Mouse (Mus musculus): Measurements from ENCODE around the gene Aqp6. TPM values are rescaled to one million over a fixed set of nuclear protein-coding genes. Genes with fewer than 3 reads are reported as not detected.

Aqp6 gene
- polyA plus RNA-seq, 1 experiment = not detected

DNA sequence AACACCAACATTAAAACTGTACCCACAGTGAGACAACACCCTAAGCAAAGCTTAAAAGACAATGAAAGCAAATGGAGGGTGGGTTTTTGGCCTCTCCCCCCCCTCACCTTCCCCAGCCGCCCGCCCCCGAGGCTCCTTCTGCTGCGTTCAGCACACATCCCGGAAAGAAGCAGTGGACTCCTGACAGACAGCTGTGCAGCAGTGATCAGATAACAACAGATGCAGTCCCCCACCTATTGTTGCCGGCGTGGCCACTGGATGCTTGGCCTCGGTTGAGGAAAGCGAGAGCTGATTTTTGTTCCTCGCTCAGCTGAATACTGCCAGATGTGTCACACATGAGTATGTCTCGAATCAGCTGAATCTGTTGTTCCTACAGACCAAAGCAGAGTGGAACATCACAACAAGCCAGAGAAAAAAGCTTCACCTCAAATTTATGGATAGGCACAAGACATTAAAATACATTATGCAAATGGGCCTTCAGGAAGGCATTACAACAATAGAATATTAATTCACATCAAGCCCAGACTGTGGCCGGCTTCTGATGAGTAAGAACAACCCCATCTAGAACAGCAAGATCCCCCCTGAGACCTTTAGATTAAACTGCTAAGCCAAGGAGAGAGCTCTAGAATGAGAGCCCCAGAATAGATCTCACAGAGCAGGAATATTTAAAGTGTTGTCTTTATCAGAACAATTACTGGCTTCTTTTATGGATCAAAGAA is 36.4 kb downstream of the Aqp6 start:
- Histone ChIP-seq H3K4me3 (ENCODE audit: insufficient read depth, low read length) (no peak overlapping the region), H3K4me1 (ENCODE audit: control insufficient read depth, insufficient read depth, low read length) (peaks cover 3% of the 10 kb centered on the region; the same call in 1 of the 2 replicates), H3K27ac (ENCODE audit: insufficient read depth, low read depth, low read length) (no peak overlapping the region)
- TF ChIP-seq POLR2A (IDR thresholded peaks at IDR 0.05; ENCODE audit: borderline replicate concordance, low read depth, low read length) = no peak
- no peak for TF ChIP-seq CTCF (IDR thresholded peaks at IDR 0.05; ENCODE audit: low read depth, low read length)

DNA sequence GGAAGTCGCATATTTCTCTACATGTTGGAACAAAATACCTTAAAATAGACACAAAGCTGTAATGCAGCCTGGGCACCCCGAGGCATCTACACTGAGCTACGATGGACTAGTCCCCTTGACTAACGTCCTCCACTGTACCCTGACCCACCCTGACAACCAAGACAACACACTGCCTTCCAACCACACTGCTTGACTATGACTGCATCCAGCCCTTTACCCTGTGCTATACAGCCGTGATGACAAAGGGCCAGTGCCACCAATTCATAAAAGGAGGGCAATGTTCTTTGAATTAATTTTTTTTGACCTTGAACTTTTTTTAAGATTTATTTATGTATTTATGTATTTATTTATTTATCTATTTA is 36.9 kb downstream of the Aqp6 start:
- peaks cover 3% of the 10 kb centered on the region; the same call in 1 of the 2 replicates for H3K4me1 ChIP-seq (ENCODE audit: control insufficient read depth, insufficient read depth, low read length)
- no peak overlapping the region for H3K4me3 ChIP-seq (ENCODE audit: insufficient read depth, low read length)
- no peak overlapping the region for H3K27ac ChIP-seq (ENCODE audit: insufficient read depth, low read depth, low read length)
- TF ChIP-seq CTCF (IDR thresholded peaks at IDR 0.05; ENCODE audit: low read depth, low read length) (no peak), POLR2A (IDR thresholded peaks at IDR 0.05; ENCODE audit: borderline replicate concordance, low read depth, low read length) (no peak)

DNA sequence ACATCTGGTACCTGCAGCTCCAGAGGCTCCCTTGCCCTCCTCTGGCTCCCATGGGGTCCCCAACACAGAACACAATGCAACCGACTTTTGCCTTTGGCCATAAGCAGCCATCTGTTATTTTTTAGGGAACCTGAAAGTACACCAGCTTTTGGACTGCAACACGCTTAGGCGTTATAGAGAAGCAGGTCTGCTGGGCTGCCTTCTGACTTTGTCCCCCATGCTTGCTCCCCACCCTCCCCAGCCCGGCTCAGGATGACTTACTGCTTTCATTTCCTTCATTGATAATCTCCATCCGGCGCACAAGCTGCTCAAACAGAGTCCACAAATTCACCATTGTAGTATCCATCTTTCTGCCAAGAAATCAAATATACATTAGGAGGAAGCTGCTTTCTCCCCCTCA is 41.4 kb downstream of the Aqp6 start:
- TF ChIP-seq CTCF (IDR thresholded peaks at IDR 0.05; ENCODE audit: low read depth, low read length) (no peak), POLR2A (IDR thresholded peaks at IDR 0.05; ENCODE audit: borderline replicate concordance, low read depth, low read length) (no peak)
- Histone ChIP-seq H3K4me1 (ENCODE audit: control insufficient read depth, insufficient read depth, low read length) (peaks cover 23% of the 10 kb centered on the region), H3K4me3 (ENCODE audit: insufficient read depth, low read length) (no peak overlapping the region), H3K27ac (ENCODE audit: insufficient read depth, low read depth, low read length) (no peak overlapping the region)

DNA sequence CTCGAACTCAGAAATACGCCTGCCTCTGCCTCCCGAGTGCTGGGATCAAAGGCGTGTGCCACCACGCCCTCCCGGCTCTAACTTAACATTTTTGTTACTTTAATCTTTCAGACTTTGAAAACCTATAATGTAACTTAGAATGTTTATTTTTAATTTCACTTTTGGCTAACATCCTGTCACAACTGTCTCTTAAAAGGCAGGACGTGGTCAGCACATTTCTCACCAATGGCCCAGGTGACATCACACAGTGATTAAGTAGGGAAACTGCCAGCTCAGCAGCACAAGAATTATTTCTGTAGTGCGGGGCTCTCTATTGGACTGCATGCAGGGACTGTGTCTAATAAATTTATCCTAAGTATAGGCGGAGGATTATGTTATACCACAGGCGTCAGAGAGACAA is 42.6 kb downstream of the Aqp6 start:
- TF ChIP-seq POLR2A (IDR thresholded peaks at IDR 0.05; ENCODE audit: borderline replicate concordance, low read depth, low read length) (no peak), CTCF (IDR thresholded peaks at IDR 0.05; ENCODE audit: low read depth, low read length) (no peak)
- Histone ChIP-seq H3K4me3 (ENCODE audit: insufficient read depth, low read length) (no peak overlapping the region), H3K27ac (ENCODE audit: insufficient read depth, low read depth, low read length) (no peak overlapping the region), H3K4me1 (ENCODE audit: control insufficient read depth, insufficient read depth, low read length) (peaks cover 25% of the 10 kb centered on the region)

DNA sequence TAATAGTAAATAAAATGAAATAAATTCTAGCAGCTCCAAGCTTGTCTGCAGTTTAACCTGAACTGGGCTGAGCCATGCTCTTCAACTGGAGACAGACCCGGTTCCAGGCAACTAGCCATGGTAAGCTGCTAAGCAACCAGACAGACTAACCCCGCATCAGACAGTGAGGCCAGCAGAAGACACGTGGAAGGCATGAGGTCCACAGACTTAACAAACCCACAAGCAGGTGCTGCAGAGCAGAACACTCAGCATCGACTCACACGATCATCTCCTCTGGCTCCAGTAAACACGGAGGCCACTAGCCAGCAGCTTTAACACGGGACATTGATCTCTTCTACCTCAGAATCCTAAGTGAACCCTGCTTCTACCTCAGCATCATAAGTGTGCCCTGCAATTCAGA is 43.6 kb downstream of the Aqp6 start:
- no peak overlapping the region for H3K27ac ChIP-seq (ENCODE audit: insufficient read depth, low read depth, low read length)
- H3K4me3 ChIP-seq (ENCODE audit: insufficient read depth, low read length) = no peak overlapping the region
- H3K4me1 ChIP-seq (ENCODE audit: control insufficient read depth, insufficient read depth, low read length) = peaks cover 33% of the 10 kb centered on the region
- TF ChIP-seq CTCF (IDR thresholded peaks at IDR 0.05; ENCODE audit: low read depth, low read length) (no peak), POLR2A (IDR thresholded peaks at IDR 0.05; ENCODE audit: borderline replicate concordance, low read depth, low read length) (no peak)

DNA sequence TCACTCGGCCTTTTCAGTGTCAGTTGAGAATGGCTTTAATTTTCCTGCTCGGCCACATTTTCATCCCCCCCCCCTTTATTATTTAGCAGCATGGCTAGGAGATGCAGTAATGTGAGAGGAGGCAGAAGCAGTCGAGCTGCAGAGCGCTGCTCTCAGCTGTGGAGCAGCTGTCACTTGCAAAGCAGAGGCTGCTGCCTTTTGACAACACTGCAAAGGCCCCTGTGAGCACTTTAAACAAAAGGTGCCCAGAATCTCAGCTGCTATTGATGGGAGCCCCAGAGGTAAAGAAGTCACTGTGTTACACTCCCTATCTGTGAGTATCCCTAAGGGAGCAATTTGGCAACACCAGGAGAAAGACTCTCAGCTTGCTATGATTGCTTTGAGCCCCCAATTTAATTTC is 47.1 kb downstream of the Aqp6 start:
- TF ChIP-seq CTCF (IDR thresholded peaks at IDR 0.05; ENCODE audit: low read depth, low read length) (no peak), POLR2A (IDR thresholded peaks at IDR 0.05; ENCODE audit: borderline replicate concordance, low read depth, low read length) (no peak)
- Histone ChIP-seq H3K27ac (ENCODE audit: insufficient read depth, low read depth, low read length) (no peak overlapping the region), H3K4me1 (ENCODE audit: control insufficient read depth, insufficient read depth, low read length) (peaks cover 44% of the 10 kb centered on the region), H3K4me3 (ENCODE audit: insufficient read depth, low read length) (no peak overlapping the region)

DNA sequence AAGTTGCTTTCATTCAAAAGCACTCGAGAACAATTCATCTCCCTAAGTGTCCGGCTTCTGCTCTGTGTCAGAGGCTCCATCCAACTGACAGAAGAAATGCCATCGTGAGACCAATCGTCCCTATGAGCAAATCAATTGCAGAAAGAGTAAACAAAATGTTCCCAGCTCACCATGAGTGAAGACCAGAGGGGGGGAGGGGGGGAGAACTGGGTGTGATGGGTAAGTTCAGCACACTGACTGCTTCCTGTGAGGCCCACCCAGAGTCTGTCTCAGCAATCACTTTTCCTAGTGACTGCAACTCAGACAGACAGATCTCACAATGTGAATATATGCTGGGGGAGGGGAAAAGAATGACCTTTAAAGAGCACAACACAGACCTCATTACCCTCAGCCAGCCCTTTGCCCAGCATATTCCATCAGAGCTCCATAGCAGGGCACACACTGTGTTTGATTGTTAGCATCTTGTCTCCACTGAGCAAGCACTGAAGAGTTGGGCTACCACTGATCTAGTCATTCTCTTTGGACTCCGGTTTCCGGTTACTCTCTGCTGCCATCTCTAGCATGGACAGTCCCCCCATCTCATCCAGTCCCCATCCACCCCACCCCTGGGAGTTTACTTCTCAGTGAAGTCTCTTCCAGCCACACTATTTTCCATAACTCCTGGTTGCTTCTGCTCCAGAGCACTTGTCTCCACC is 48.0 kb downstream of the Aqp6 start:
- no peak overlapping the region for H3K27ac ChIP-seq (ENCODE audit: insufficient read depth, low read depth, low read length)
- H3K4me3 ChIP-seq (ENCODE audit: insufficient read depth, low read length) = no peak overlapping the region
- TF ChIP-seq CTCF (IDR thresholded peaks at IDR 0.05; ENCODE audit: low read depth, low read length) (no peak), POLR2A (IDR thresholded peaks at IDR 0.05; ENCODE audit: borderline replicate concordance, low read depth, low read length) (no peak)
- peaks cover 35% of the 10 kb centered on the region for H3K4me1 ChIP-seq (ENCODE audit: control insufficient read depth, insufficient read depth, low read length)

DNA sequence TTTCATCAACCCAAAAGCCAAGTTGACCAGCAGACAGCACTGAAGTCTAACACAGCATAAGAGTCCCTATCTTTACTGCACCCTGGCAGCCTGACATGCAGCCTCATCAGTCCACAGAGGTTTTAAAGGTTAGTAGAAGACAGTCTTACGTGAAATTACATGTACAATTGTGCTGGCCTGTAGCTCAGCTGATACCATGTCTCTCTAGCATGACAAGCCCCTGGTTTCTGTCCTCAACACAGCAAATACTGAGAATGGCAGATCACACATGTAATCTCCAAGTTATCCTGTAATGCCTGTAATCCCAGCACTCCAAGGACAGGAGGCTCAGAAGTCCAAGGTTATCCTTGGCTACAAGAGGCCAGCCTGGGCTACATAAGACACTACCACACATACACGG is 49.1 kb downstream of the Aqp6 start:
- H3K4me3 ChIP-seq (ENCODE audit: insufficient read depth, low read length) = peak overlapping the region; percentile 78
- H3K27ac ChIP-seq (ENCODE audit: insufficient read depth, low read depth, low read length) = no peak overlapping the region

DNA sequence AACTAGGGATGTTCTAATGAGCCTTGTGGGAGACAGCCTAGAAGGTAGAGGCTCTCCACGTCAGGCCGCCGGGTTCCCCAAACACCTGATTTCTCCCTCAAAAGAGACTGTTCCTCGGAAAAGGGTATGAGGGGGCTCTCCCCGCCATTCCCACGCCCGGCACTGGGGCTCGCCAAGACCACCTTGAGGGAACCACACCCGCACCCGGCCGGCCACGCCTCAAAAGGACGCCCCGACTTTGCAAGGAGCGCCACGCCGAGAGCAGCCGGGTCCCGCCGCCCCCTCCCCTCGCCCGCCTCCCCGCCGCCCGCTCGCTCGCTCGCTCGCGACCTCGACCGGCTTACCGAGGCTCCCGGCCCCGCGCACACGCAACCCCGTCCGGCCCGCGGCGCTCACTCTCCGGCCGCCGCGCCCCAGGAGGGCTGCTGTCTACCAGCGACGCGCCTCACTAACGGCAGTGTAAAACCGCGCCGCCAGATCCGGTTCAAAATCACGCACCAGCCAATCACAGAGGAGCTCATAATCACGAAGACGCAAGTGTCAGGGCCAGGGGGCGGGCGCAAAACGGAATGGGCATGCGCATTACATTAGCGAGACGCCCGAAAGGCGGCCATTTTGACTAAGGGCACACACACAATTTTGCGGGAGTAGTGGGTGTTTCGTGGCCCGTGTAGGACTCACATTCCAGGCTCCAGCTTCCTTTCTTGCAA is 50.1 kb downstream of the Aqp6 start, which contains the start of gene Racgap1:
TSS of gene Racgap1 (minus strand) at position 494 of the 710 bp plus-strand sequence.
- peak within 1 kb of the TSS; percentile 53 for H3K27ac ChIP-seq (ENCODE audit: insufficient read depth, low read depth, low read length)
- peaks cover 23% of the 10 kb centered on the region for H3K4me1 ChIP-seq (ENCODE audit: control insufficient read depth, insufficient read depth, low read length)
- peak within 1 kb of the TSS; percentile 78 for H3K4me3 ChIP-seq (ENCODE audit: insufficient read depth, low read length)
- TF ChIP-seq POLR2A (IDR thresholded peaks at IDR 0.05; ENCODE audit: borderline replicate concordance, low read depth, low read length) (no peak), CTCF (IDR thresholded peaks at IDR 0.05; ENCODE audit: low read depth, low read length) (no peak)

More for the DNA sequence above, 49.1 kb downstream of the Aqp6 start:
- TF ChIP-seq POLR2A (IDR thresholded peaks at IDR 0.05; ENCODE audit: borderline replicate concordance, low read depth, low read length) = no peak
- no peak for TF ChIP-seq CTCF (IDR thresholded peaks at IDR 0.05; ENCODE audit: low read depth, low read length)
- peaks cover 29% of the 10 kb centered on the region for H3K4me1 ChIP-seq (ENCODE audit: control insufficient read depth, insufficient read depth, low read length)
